Mouse (Mus musculus): Measurements from ENCODE around the gene Trmt13.
"Not testable (repeated sequence)": the region's sequence is repeated elsewhere in the genome, so short reads cannot be mapped to it uniquely, and the experiment has no call there.

Trmt13 gene

GRCm38 (mm10) chr3:116561315-116561714 is 53.1 kb downstream of the Trmt13 start:
- ATAC-seq (ENCODE audit: insufficient number of reproducible peaks, low FRiP score, low TSS enrichment), result not testable (repeated sequence)

GRCm38 (mm10) chr3:116551362-116551761 is 63.0 kb downstream of the Trmt13 start:
- no peak for ATAC-seq (ENCODE audit: insufficient number of reproducible peaks, low FRiP score, low TSS enrichment)

- ATAC-seq (ENCODE audit: insufficient number of reproducible peaks, low FRiP score, low TSS enrichment), result no peak
Measured at GRCm38 (mm10) chr3:116547430-116547829, 67.0 kb downstream of the Trmt13 start.

- no peak for ATAC-seq (ENCODE audit: insufficient number of reproducible peaks, low FRiP score, low TSS enrichment)
Measured at GRCm38 (mm10) chr3:116542532-116542931, 71.9 kb downstream of the Trmt13 start.

- no peak for ATAC-seq (ENCODE audit: insufficient number of reproducible peaks, low FRiP score, low TSS enrichment)
Measured at GRCm38 (mm10) chr3:116542070-116542469, 72.3 kb downstream of the Trmt13 start.

- ATAC-seq (ENCODE audit: insufficient number of reproducible peaks, low FRiP score, low TSS enrichment), result no peak
Measured at GRCm38 (mm10) chr3:116537200-116537573, 77.2 kb downstream of the Trmt13 start.

- ATAC-seq (ENCODE audit: insufficient number of reproducible peaks, low FRiP score, low TSS enrichment), result no peak
Measured at GRCm38 (mm10) chr3:116536428-116537199, 77.8 kb downstream of the Trmt13 start.

Data from cerebellum, adult (tissue).